Mouse (Mus musculus): ENCODE results near the gene Sirt2. TPM values are rescaled to one million over a fixed set of nuclear protein-coding genes. Genes with fewer than 3 reads are reported as not detected.

Sirt2 gene
- total and polyA plus RNA-seq, 2 experiments: 15.1 to 52.9 TPM

DNA sequence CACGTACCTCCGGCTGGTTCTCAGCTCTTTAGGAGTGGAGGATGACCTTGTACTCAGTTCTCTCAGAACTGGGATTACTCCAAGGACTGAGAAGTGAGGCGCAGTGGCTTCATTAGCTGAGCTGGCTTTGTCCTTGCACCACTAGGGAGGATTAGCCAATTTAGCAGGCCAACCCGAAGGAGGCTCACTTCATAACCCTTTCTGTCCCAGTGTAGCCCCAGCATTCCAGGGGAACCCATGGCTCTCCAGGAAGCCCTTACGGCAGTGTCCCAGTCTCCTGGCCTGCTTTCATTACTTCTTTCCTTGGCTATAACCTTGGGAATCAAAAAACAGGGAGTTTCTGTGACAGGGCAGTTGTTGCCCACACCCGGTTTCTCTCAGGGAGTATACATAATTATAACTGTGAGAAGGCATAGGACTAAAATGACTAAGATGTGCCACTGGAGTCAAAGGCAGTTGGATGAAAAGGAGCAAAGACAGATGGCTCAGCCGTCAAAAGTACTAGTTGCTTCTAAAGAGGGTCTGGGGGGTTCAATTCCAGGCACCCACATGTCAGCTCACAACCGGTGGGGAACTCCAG, 41.2 kb downstream of the Sirt2 start:
- Histone ChIP-seq H3K27ac (replicated peaks; ENCODE audit: insufficient read depth, low read depth, low read length) (peak overlapping the region; percentile 96), H3K36me3 (ENCODE audit: control insufficient read depth, insufficient read depth, low read length) (peaks cover 3% of the 10 kb centered on the region; the same call in 1 of the 2 replicates), H3K4me1 (ENCODE audit: control insufficient read depth, insufficient read depth, low read length) (peaks cover 13% of the 10 kb centered on the region), H3K9ac (ENCODE audit: low read depth, low read length) (peak overlapping the region; percentile 88), H3K79me2 (ENCODE audit: control insufficient read depth, insufficient read depth, low read length) (peaks cover 9% of the 10 kb centered on the region; the same call in 1 of the 2 replicates), H3K27me3 (ENCODE audit: control insufficient read depth, insufficient read depth, low read length) (no peaks in the 10 kb centered on the region), H3K4me3 (ENCODE audit: insufficient read depth, low read depth, low read length) (peak overlapping the region; percentile 79; the same call in 1 of the 2 replicates)
- 45% methylated on average over 6 of the region's 8 CpGs for WGBS
- TF ChIP-seq POLR2A (IDR thresholded peaks at IDR 0.05; ENCODE audit: extremely low read depth, insufficient read depth, low read length) (no peak), CTCF (IDR thresholded peaks at IDR 0.05; ENCODE audit: low read depth, low read length) (no peak)
- DNase-seq (ENCODE audit: extremely low read depth, low read depth, low spot score): no peak

DNA sequence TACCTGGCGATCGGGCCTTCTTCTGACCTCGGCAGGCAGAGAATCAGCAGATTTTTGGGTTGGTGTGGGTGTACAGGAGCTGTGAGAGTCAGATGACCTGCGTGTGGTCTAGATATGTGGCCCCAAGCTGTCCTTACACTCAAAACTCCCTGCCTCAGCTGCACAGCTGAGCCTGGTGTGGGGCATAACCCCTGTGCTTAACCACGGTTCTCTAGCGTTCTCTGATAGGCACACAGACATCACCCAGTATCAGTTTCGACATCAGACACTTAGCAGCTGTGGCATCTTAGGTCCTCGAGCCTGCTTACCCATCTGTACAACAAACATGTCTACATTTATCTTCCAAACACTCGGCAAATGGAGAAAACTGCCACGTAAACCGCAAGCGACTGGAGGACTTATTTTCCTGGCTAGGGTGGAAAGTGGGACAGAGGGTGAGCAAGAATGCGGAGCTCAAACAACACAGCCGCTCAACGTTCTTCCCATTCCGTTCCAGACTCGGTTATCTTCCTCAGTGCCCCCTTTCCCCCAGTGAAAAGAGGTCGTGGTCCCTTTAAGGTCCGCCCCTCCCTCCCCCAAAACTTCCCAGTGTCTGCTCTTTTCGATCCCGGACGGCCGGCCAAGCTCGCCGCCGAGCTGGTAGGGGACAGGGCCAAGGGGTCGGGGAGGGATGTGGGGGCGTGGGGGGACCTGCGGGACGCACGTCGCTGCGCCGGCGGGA, 41.8 kb downstream of the Sirt2 start, which contains the start of gene Hnrnpl:
Hnrnpl (plus strand) TSS at position 321 of the 721 bp plus-strand sequence.
- Histone ChIP-seq H3K27ac (replicated peaks; ENCODE audit: insufficient read depth, low read depth, low read length) (peak within 1 kb of the TSS; percentile 96), H3K4me1 (ENCODE audit: control insufficient read depth, insufficient read depth, low read length) (peaks cover 9% of the 10 kb centered on the region), H3K4me3 (ENCODE audit: insufficient read depth, low read depth, low read length) (peak within 1 kb of the TSS; percentile 79), H3K9ac (ENCODE audit: low read depth, low read length) (peak within 1 kb of the TSS; percentile 88), H3K36me3 (ENCODE audit: control insufficient read depth, insufficient read depth, low read length) (peaks cover 9% of the 10 kb centered on the region), H3K27me3 (ENCODE audit: control insufficient read depth, insufficient read depth, low read length) (no peaks in the 10 kb centered on the region), H3K79me2 (ENCODE audit: control insufficient read depth, insufficient read depth, low read length) (peaks cover 9% of the 10 kb centered on the region; the same call in 1 of the 2 replicates)
- peak; percentile 65 for DNase-seq (ENCODE audit: extremely low read depth, low read depth, low spot score)
- 2% methylated on average over 35 of the region's 35 CpGs for WGBS
- TF ChIP-seq POLR2A (IDR thresholded peaks at IDR 0.05; ENCODE audit: extremely low read depth, insufficient read depth, low read length) (no peak), CTCF (IDR thresholded peaks at IDR 0.05; ENCODE audit: low read depth, low read length) (no peak)

DNA sequence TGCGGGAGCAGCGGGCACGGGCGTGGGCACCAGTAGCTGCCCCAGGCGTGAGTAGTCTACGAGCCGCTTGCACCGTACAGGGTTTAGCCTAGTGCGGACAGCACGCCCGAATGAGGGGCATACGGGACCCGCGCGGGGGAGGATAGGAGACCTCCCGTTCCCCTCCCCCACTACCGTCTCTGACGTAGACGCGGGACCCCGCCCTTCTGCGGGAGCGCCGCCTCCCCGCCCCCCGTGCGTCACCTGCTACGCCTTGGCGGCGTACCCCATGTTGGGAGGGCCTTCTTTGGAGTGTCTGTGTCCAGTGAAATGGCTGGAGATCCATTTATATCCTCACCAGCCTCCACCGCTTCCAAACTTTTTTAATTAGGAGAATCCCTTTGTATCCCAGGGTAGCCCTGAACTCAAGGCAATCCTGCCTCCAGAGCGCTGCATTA, 42.4 kb downstream of the Sirt2 start:
- 0% methylated on average over 31 of the region's 32 CpGs for WGBS
- H3K27ac ChIP-seq (replicated peaks; ENCODE audit: insufficient read depth, low read depth, low read length): peak overlapping the region; percentile 96
- H3K9ac ChIP-seq (ENCODE audit: low read depth, low read length): peak overlapping the region; percentile 88
- H3K36me3 ChIP-seq (ENCODE audit: control insufficient read depth, insufficient read depth, low read length): peaks cover 15% of the 10 kb centered on the region
- peak overlapping the region; percentile 79 for H3K4me3 ChIP-seq (ENCODE audit: insufficient read depth, low read depth, low read length)
- H3K27me3 ChIP-seq (ENCODE audit: control insufficient read depth, insufficient read depth, low read length): no peaks in the 10 kb centered on the region
- H3K4me1 ChIP-seq (ENCODE audit: control insufficient read depth, insufficient read depth, low read length): peaks cover 7% of the 10 kb centered on the region
- peak; percentile 77 for DNase-seq (ENCODE audit: extremely low read depth, low read depth, low spot score)
- no peak for TF ChIP-seq POLR2A (IDR thresholded peaks at IDR 0.05; ENCODE audit: extremely low read depth, insufficient read depth, low read length)
- TF ChIP-seq CTCF (IDR thresholded peaks at IDR 0.05; ENCODE audit: low read depth, low read length): no peak
- H3K79me2 ChIP-seq (ENCODE audit: control insufficient read depth, insufficient read depth, low read length): peaks cover 9% of the 10 kb centered on the region; the same call in 1 of the 2 replicates

DNA sequence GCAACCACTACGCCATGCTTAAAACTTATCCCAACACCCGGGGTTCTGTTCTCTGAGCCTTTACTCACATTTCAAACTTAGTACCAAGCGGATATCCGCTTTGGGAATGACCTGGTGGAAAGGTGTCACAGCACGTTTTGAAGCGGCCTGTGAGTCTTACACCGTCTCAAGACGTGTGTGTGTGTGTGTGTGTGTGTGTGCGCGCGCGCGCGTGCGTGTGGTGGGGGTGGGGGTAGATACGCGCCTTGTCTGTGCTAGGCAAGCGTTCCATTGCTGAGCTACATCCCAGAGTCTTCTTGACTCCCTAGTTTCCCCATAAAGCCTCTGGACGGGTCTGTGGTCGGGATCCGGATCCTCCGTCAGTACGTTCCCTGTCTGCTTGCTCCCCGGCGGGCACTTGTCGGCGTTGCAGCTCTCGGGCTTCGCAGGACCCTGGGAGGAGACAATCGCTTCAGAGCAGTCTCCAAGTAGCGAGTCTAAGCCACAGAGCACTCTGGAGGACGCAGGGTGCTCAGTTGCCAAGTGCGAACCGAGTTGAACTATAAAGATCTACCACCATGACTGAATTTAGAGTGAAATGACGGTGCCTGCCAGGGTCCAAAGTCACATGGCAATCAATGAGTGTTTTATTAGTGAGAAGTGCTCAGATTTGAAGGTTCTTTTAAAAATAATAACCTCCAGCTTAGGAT, 43.0 kb downstream of the Sirt2 start:
- H3K27ac ChIP-seq (replicated peaks; ENCODE audit: insufficient read depth, low read depth, low read length): peak overlapping the region; percentile 96
- DNase-seq (ENCODE audit: extremely low read depth, low read depth, low spot score): peak; percentile 71
- no peaks in the 10 kb centered on the region for H3K27me3 ChIP-seq (ENCODE audit: control insufficient read depth, insufficient read depth, low read length)
- H3K36me3 ChIP-seq (ENCODE audit: control insufficient read depth, insufficient read depth, low read length): peaks cover 21% of the 10 kb centered on the region
- H3K9ac ChIP-seq (ENCODE audit: low read depth, low read length): peak overlapping the region; percentile 72
- peaks cover 7% of the 10 kb centered on the region for H3K4me1 ChIP-seq (ENCODE audit: control insufficient read depth, insufficient read depth, low read length)
- under 1% methylated on average over 35 of the region's 35 CpGs for WGBS
- H3K4me3 ChIP-seq (ENCODE audit: insufficient read depth, low read depth, low read length): peak overlapping the region; percentile 79
- H3K79me2 ChIP-seq (ENCODE audit: control insufficient read depth, insufficient read depth, low read length): peaks cover 9% of the 10 kb centered on the region; the same call in 1 of the 2 replicates
- TF ChIP-seq CTCF (IDR thresholded peaks at IDR 0.05; ENCODE audit: low read depth, low read length): no peak
- TF ChIP-seq POLR2A (IDR thresholded peaks at IDR 0.05; ENCODE audit: extremely low read depth, insufficient read depth, low read length): no peak

DNA sequence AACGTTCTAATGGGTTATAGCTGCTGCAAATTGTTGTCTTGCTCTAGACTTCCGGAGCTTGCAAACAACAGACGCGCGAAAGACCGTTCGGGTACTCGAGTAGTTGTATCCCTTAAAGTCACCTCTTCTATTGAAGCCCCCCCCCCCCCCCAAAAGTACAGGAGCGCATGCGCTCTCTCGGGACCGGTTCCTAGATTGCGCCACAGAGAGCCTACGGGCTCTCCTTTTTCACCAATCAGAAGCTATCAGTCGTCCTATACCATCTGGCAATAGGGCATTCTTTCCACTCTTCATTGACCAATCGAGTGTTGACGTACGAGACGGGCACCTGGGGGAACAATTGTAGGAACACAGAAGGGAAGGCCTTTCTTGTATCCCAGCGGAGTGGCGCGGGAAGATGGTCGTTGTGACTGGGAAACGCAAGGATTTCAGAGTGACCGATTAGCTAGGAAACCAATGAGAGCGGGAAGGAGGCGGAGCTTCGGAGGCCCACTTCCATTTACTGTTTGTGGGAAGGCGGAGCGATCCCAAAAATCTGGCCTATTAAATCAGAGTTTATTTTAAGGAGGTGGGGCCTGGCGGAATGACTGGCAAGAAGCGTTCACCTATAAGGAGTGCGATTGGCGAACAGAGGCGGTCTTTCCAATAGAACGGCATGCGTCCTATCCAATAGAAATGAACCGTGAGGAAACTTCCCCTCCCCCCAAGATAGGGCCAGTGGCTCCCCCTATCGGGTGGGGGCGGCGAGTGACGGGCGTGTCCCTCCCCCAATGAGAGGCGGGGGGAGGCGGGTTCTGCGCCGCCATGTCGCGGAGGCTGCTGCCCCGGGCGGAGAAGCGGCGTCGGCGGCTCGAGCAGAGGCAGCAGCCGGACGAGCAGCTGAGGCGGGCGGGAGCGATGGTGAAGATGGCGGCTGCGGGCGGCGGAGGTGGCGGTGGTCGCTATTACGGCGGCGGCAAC, 43.9 kb downstream of the Sirt2 start:
- Histone ChIP-seq H3K4me1 (ENCODE audit: control insufficient read depth, insufficient read depth, low read length) (peaks cover 7% of the 10 kb centered on the region), H3K27me3 (ENCODE audit: control insufficient read depth, insufficient read depth, low read length) (no peaks in the 10 kb centered on the region), H3K9ac (ENCODE audit: low read depth, low read length) (peak overlapping the region; percentile 93), H3K27ac (replicated peaks; ENCODE audit: insufficient read depth, low read depth, low read length) (peak overlapping the region; percentile 96), H3K79me2 (ENCODE audit: control insufficient read depth, insufficient read depth, low read length) (peaks cover 13% of the 10 kb centered on the region; the same call in 1 of the 2 replicates), H3K36me3 (ENCODE audit: control insufficient read depth, insufficient read depth, low read length) (peaks cover 29% of the 10 kb centered on the region), H3K4me3 (ENCODE audit: insufficient read depth, low read depth, low read length) (peak overlapping the region; percentile 79)
- TF ChIP-seq CTCF (IDR thresholded peaks at IDR 0.05; ENCODE audit: low read depth, low read length) (peak; percentile 48), POLR2A (IDR thresholded peaks at IDR 0.05; ENCODE audit: extremely low read depth, insufficient read depth, low read length) (peak; percentile 93)
- WGBS: under 1% methylated on average over 70 of the region's 70 CpGs
- DNase-seq (ENCODE audit: extremely low read depth, low read depth, low spot score): peak; percentile 99
